Mouse (Mus musculus) frontal cortex, postnatal 14 days (tissue): ENCODE measurements around the gene Add3.

Experiments used
- DNase-seq, 2 experiments: peaks; one replicate each; pipeline ENCODE4 v3.0.0; 2022; ENCODE audit warnings: low spot score in 2 of 2

Gene Add3

DNA sequence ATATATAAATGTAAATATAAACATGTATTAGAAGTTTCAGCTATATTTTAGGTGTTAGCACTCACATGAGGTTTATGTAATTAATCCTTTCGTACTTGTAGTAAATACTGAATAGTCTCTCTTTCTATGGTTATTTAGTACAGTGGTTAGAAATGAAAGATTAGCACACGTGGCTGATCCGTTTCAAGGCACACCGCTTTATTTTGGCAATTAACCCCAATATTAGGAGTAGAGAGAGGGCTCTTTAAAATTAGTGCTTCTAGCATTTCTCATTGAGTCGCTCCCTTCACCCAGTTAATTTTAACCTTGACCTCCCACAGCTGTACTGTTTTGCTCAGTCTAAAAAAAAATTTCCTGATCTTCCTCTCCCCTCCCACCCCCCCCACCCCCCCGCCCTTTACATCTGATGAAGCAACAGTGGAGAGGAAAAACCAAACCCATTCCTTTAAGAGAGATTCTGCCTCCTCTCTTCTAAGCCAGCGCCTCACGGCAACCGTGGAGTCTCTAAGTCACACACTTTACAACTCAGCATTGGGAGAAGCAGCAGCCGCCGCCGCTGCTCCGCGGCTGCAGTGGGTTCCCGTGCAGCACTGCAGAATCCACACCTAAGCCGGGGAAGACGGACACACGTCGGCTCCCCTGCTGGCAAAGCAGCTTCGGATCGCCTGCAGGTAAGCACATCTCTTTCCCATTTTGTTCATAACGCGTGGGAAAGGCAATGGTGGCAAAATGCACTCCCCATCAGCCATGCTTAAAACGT lies at the start of gene Add3:
Gene Add3, plus strand, starts transcription at position 400 of the 760 bp plus-strand sequence.
- DNase-seq = peak; percentile 56 to 65

- DNase-seq = no peak
These were observed 49.6 kb upstream of the Add3 start for GRCm38 (mm10) chr19:53090677-53091076.

DNA sequence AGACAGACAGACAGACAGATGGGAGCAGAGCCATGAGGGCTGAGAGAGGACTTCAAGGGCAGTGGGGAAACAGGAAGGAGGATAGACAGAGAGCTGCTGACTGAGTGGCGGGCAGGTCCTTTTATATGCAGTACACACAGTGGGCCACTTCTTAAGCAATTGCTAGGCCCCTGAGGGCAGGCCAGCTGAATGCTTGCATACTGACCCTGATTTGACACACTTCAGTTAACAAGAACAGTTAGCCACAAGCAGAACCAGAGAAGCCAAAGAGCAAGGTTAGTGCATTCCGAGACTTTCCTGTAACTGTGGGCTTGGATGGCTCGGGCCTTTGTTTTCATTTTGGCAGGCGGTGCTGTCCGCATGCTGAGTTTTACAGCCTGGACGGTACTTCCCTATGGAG lies 48.0 kb upstream of the Add3 start:
- DNase-seq = no peak

- DNase-seq = no peak
These were observed 46.9 kb upstream of the Add3 start for GRCm38 (mm10) chr19:53093294-53093693.

DNA sequence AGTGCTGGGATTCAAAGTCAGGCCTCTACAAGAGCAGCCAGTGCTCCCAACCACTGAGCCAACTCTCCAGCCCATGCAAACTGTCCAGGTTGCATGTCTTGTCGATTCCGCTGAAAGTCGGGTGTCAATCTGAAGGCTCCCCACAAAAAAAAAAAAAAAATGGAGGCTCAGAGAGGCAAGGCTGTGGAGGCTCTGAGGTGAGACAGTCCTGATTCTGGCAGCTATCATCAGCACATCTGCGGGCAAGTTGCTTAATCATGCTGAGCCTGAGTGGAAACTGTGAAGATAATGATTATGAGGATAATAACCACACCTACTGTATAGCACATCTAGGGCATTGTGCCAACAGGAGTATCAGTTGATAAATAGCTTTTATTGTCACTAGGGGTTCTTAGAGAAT lies 45.6 kb upstream of the Add3 start:
- DNase-seq = no peak

- DNase-seq = no peak
These were observed 38.6 kb upstream of the Add3 start for GRCm38 (mm10) chr19:53101374-53102300.

- DNase-seq = no peak
These were observed 34.7 kb upstream of the Add3 start for GRCm38 (mm10) chr19:53105374-53106090.

DNA sequence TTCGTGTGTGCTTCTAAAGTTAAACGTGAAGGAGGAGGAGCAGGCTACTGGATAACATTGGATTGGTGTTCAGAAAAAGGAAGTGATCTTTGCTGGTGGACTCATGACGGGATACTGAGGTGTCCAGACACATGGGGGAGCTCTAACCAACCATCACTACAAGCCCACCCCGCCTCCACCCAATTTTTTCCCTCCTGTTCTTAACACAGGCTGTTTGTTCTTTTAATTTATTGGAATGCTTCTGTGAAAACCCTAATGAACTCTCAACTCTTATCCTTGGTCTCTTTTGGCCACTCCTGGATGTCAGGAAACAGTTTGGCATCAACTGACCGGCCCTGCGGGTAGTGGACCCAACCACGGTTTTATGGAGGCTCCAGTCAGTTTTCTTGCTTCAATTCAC lies 33.3 kb upstream of the Add3 start:
- no peak for DNase-seq

DNA sequence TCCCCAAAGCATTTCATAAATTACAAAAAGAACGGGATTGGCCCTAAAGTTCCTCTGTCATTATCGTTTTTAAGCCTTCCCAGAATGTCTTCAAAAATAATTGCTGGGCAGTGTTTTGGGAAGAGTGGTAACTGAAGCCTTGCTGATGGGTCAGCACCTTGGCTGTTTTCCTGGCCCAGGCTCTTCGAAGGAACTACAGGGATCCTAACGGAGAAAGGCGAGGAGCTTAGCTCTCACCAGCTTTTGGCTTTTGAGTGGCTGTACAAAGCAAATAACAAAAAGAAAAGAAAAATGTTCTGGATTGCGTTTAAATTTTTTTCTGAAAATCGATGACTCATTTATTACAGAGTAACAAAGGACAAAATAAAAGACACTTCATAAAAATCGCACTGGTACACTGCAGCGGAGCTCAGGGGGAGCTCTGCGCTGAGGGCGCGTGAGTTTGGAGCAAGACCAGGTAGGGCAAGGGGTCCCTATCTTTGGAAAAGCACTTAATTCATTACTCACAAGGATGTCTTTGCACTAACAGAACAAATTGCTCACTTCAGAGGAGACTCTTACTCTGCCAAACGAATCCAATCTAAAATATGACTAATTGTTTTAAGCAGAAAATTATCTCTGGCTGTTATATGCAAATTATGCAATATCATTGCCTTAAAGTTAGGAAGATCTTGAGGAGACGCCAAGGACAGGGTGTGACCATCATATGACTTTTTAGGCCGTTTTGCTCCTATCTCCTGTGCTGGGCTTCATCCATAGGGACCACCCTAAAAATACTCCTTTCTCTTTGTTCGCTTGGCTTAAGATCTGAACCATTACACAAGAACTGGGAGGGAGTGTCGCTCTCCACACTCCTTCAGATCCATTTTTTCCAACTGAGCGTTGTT lies 32.6 kb upstream of the Add3 start:
- no peak for DNase-seq

- no peak for DNase-seq
These were observed 28.1 kb upstream of the Add3 start for GRCm38 (mm10) chr19:53111996-53112590.

DNA sequence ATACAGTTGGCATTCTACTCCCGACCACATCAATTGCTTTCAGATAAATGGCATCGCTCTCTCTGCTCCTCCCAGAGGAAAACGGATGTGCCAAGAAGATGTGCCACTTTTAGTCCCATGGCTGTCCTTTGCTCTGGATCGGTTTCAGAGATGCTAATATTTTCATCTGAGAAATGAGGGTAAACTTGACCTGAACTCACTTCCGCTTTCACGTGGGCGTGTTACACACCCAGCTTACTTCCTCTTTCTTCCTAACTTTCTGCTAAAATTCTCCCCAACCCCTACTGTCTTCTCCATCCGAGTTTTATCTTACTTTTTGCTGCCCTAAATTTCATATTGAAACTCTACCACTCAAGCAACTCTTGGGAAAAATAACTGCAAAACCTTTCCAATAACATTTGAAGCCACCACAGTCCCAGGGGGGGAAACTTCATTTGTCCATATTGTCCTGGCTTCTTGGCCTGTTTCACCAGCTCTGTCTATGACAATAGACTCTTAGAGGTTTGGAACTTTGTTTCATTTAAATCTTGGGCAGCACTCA lies 20.9 kb upstream of the Add3 start:
- no peak for DNase-seq

DNA sequence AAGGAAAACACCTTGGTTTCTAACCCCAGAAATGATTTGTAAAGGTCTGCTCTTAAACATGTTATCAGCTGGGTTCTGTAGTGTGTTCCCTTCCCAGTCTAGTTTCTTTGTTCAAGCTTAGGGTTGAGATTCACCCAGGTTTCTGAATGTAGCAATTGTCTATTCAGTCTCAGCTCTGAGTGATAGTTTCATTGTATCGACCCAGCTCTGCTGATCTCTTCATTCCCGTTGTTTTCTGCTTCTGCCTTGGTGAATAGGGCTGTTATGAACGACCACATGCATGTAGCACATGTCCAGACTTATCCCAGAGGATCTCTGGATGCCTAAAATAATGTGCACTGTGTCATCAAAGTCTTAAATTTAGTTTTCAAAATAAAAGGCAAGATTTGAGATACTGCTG lies 19.8 kb upstream of the Add3 start:
- no peak for DNase-seq

DNA sequence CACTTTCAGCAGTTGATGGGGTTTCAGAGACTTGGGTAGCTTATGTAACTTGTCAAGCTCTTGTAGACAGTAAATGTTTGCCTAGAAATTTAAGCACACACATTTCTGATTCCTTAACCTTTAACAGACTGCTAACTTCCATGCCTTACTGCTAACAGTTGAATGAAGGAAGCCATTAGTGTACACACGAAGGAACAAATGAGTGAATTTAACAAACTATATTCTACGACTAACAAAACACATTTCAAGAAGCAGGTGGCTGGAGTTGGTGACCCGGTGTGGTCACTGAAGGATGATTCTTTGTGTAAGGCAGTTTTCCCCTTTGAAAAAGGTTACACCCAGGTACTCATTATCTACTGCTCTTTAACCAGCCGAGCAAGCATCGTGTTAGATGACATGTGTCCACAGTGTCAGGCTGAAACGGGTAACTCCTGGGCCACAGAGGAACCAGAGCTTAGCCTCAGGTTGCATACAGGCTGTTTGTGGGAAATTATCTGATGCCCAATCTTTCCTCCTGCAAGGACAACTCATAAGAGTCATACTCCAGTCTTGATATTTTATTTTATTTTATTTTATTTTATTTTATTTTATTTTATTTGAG lies 17.5 kb upstream of the Add3 start:
- no peak for DNase-seq

GRCm38 (mm10) chr19:53123301-53123700 lies 16.9 kb upstream of the Add3 start:
- DNase-seq = no peak

- DNase-seq = no peak
These were observed 14.6 kb upstream of the Add3 start for GRCm38 (mm10) chr19:53125679-53126078.

GRCm38 (mm10) chr19:53126546-53126945 lies 13.7 kb upstream of the Add3 start:
- DNase-seq = no peak

- no peak for DNase-seq
These were observed 12.6 kb upstream of the Add3 start for GRCm38 (mm10) chr19:53127320-53128291.

DNA sequence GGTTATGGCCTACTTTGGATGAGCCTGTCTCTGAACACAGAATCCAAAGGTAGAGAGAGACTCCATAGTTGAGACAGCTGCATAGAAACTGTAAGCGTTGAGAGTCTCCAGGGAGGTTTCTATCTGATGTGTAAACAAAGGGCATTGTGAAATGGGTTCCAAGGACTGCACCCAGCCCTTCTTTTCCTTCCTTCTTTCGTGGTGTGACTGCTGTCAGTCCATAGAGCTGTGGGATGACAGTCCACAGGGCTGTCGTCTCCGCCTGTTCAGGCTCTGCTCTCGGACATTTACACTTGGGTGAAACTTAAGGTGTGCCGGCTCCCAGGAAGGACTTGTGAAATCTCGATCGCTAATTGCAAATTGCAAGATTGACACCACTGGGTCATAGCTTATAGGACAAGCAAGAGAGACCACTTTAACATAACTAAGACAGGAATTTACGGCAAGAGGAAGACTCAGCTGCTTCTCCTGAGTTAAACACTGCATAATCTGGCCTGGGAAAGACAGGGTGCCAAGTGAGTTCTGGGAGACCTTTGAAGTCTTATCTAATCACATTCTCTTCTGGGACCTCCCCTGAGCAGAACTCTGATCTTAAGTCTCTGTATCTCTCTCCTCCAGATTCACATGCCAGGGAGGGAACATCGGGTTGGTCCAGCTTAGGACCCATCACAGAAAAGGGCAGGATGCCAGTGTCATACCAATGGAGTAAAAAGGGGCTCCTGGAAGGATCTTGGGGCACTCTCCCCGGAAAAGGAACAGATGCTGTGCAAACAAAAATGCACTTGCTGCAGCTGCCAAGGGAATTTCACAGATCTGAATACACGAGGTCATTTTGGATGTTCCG lies 11.5 kb upstream of the Add3 start:
- no peak for DNase-seq
